23 mouse cellular contexts compared by ENCODE assay signal in genomic region chr11:107017339-107017886, GRCm38 (mm10). TPM values are rescaled to one million over a fixed set of nuclear protein-coding genes. Genes with fewer than 3 reads are reported as not detected.
DNase-seq lines count a peak whose midpoint lies in the region; ATAC-seq and TF ChIP-seq lines count a peak whose summit lies in the region.
"Had no signal": no experiment of that assay in that cellular context is flagged by ENCODE, and none has a peak within 500 bp of the region (broad histone marks: within the 10 kb centered on the region; RNA-seq: fewer than 3 reads in every experiment).

No protein-coding gene starts in this region.

- H3K9me3 ChIP-seq in lung, embryonic 16.5 days (ENCODE audit: control insufficient read depth, low read length): peaks cover 2% of the 10 kb centered on the region; the same call in 1 of the 2 replicates
- no peaks in the 10 kb centered on the region for H3K9me3 ChIP-seq in stomach, embryonic 16.5 days (replicated peaks; ENCODE audit: control insufficient read depth, low read length)
- H3K9me3 ChIP-seq in hindbrain, embryonic 16.5 days (ENCODE audit: control insufficient read depth, low read length): no peaks in the 10 kb centered on the region
- H3K9me3 ChIP-seq: embryonic facial prominence, embryonic 12.5 days; forebrain, embryonic 15.5 days; heart, embryonic 15.5 days; hindbrain, embryonic 13.5 days had no signal

- peak; percentile 5; the same call in 1 of the 2 replicates for TF ChIP-seq CTCF in gastrocnemius, adult 2 months (IDR thresholded peaks at IDR 0.05)
- TF ChIP-seq CTCF in layer of hippocampus, adult 2 months (conservative IDR thresholded peaks at IDR 0.05): peak; percentile 20; the same call in 1 of the 2 replicates
- TF ChIP-seq CTCF in lung, adult 2 months (IDR thresholded peaks at IDR 0.05; ENCODE audit: insufficient read depth, low read length): no peak

- no peak for DNase-seq in gastrocnemius, adult 2 months
- DNase-seq in gastrocnemius, postnatal 10 days: no peak
- DNase-seq in layer of hippocampus, adult 2 months (ENCODE audit: low spot score in 2 of 2): no peak
- no peak for DNase-seq in layer of hippocampus, postnatal 36 days
- DNase-seq in lung, adult 2 months: no peak
- DNase-seq: adrenal gland, postnatal 10 days; B cell, adult 2 months; cerebellum, adult 11-12 months; cerebellum, adult 9-10 months; cerebellum, postnatal 25 days; gastrocnemius, postnatal 14 days; heart, adult 2 months; heart, postnatal 14 days had no signal

- H3K4me2 ChIP-seq in lung, embryonic 16.5 days (ENCODE audit: low read depth, low read length): no peak overlapping the region
- H3K4me2 ChIP-seq in stomach, embryonic 16.5 days (ENCODE audit: low read depth, low read length): no peak overlapping the region
- H3K4me2 ChIP-seq in hindbrain, embryonic 16.5 days (ENCODE audit: low read length): no peak overlapping the region
- H3K4me2 ChIP-seq: embryonic facial prominence, embryonic 12.5 days; forebrain, embryonic 15.5 days; heart, embryonic 11.5 days; heart, embryonic 15.5 days; hindbrain, embryonic 13.5 days had no signal

- intact Hi-C loops in gastrocnemius, adult 2 months (cut with DNase I): no loop called here

- no peaks in the 10 kb centered on the region for H3K36me3 ChIP-seq in lung, embryonic 16.5 days (ENCODE audit: control insufficient read depth, insufficient read depth, low read length)
- H3K36me3 ChIP-seq in stomach, embryonic 16.5 days (ENCODE audit: control insufficient read depth, insufficient read depth, low read length): no peaks in the 10 kb centered on the region
- H3K36me3 ChIP-seq in hindbrain, embryonic 16.5 days (ENCODE audit: control insufficient read depth, insufficient read depth, low read length): no peaks in the 10 kb centered on the region
- H3K36me3 ChIP-seq: embryonic facial prominence, embryonic 12.5 days; forebrain, embryonic 15.5 days; heart, embryonic 15.5 days; hindbrain, embryonic 13.5 days had no signal

- no peaks in the 10 kb centered on the region for H3K27me3 ChIP-seq in lung, embryonic 16.5 days (ENCODE audit: control insufficient read depth, insufficient read depth, low read depth, low read length)
- no peaks in the 10 kb centered on the region for H3K27me3 ChIP-seq in stomach, embryonic 16.5 days (ENCODE audit: control insufficient read depth, insufficient read depth, low read length)
- H3K27me3 ChIP-seq in hindbrain, embryonic 16.5 days (replicated peaks; ENCODE audit: control insufficient read depth, insufficient read depth, low read length): no peaks in the 10 kb centered on the region
- H3K27me3 ChIP-seq: embryonic facial prominence, embryonic 12.5 days; forebrain, embryonic 15.5 days; heart, embryonic 15.5 days; hindbrain, embryonic 13.5 days had no signal

- ATAC-seq in lung, embryonic 16.5 days (ENCODE audit: low read depth): no peak
- ATAC-seq in stomach, embryonic 16.5 days (ENCODE audit: insufficient read depth, low FRiP score): no peak
- no peak for ATAC-seq in hindbrain, embryonic 16.5 days
- ATAC-seq: CD4-positive, CD25-positive, alpha-beta regulatory T cell, adult 4 months; forebrain, embryonic 15.5 days had no signal

- H3K4me1 ChIP-seq in lung, embryonic 16.5 days (replicated peaks; ENCODE audit: control insufficient read depth, insufficient read depth, low read length): peaks cover under 1% of the 10 kb centered on the region; the same call in 1 of the 2 replicates
- H3K4me1 ChIP-seq in lung, adult 2 months (ENCODE audit: control insufficient read depth, insufficient read depth, low read length): peaks cover 2% of the 10 kb centered on the region; the same call in 1 of the 2 replicates
- H3K4me1 ChIP-seq in stomach, embryonic 16.5 days (ENCODE audit: control insufficient read depth, insufficient read depth, low read length): no peaks in the 10 kb centered on the region
- H3K4me1 ChIP-seq in hindbrain, embryonic 16.5 days (ENCODE audit: control insufficient read depth, insufficient read depth, low read depth, low read length): no peaks in the 10 kb centered on the region
- H3K4me1 ChIP-seq: embryonic facial prominence, embryonic 12.5 days; forebrain, embryonic 15.5 days; hindbrain, embryonic 13.5 days had no signal

- 54% methylated on average over 6 of the region's 6 CpGs for WGBS in lung, embryonic 16.5 days
- WGBS in lung, adult 2 months: 63% methylated on average over 6 of the region's 6 CpGs
- 54% methylated on average over 6 of the region's 6 CpGs for WGBS in stomach, embryonic 16.5 days
- 63% methylated on average over 6 of the region's 6 CpGs for WGBS in hindbrain, embryonic 16.5 days

- no peak overlapping the region for H3K9ac ChIP-seq in lung, embryonic 16.5 days (ENCODE audit: low read length)
- H3K9ac ChIP-seq in stomach, embryonic 16.5 days (ENCODE audit: low read length): no peak overlapping the region
- no peak overlapping the region for H3K9ac ChIP-seq in hindbrain, embryonic 16.5 days (ENCODE audit: low read depth, low read length)
- H3K9ac ChIP-seq: embryonic facial prominence, embryonic 12.5 days; forebrain, embryonic 15.5 days; heart, embryonic 15.5 days; hindbrain, embryonic 13.5 days had no signal

- TF ChIP-seq POLR2A in lung, adult 2 months (IDR thresholded peaks at IDR 0.05; ENCODE audit: borderline replicate concordance, extremely low read depth, low read depth, low read length): no peak

- H3K4me3 ChIP-seq in gastrocnemius, adult 2 months: no peak overlapping the region
- H3K4me3 ChIP-seq in layer of hippocampus, adult 2 months: no peak overlapping the region
- no peak overlapping the region for H3K4me3 ChIP-seq in lung, embryonic 16.5 days (ENCODE audit: low read length)
- no peak overlapping the region for H3K4me3 ChIP-seq in lung, adult 2 months (replicated peaks; ENCODE audit: extremely low read depth, low read depth, low read length)
- no peak overlapping the region for H3K4me3 ChIP-seq in stomach, embryonic 16.5 days (replicated peaks; ENCODE audit: low read length)
- no peak overlapping the region for H3K4me3 ChIP-seq in hindbrain, embryonic 16.5 days (ENCODE audit: low read length)
- H3K4me3 ChIP-seq: embryonic facial prominence, embryonic 12.5 days; forebrain, embryonic 15.5 days; heart, adult 2 months; heart, embryonic 15.5 days; hindbrain, embryonic 13.5 days had no signal

- H3K27ac ChIP-seq in gastrocnemius, adult 2 months: no peak overlapping the region
- H3K27ac ChIP-seq in layer of hippocampus, adult 2 months: no peak overlapping the region
- H3K27ac ChIP-seq in lung, embryonic 16.5 days (ENCODE audit: low read length): peak overlapping the region; percentile 59
- peak overlapping the region; percentile 21; the same call in 1 of the 2 replicates for H3K27ac ChIP-seq in stomach, embryonic 16.5 days (ENCODE audit: low read length)
- H3K27ac ChIP-seq in hindbrain, embryonic 16.5 days (ENCODE audit: low read depth, low read length): no peak overlapping the region
- H3K27ac ChIP-seq: embryonic facial prominence, embryonic 12.5 days; forebrain, embryonic 15.5 days; heart, adult 2 months; heart, embryonic 15.5 days; hindbrain, embryonic 13.5 days had no signal

RNA-seq across cellular contexts. Expression of gene 1810010H24Rik, which starts 8.1 kb away (rescaled TPM):
- total RNA-seq in gastrocnemius, adult 2 months (2021): 1 to 10 TPM in 1 of 2 experiments, under 1 TPM in 1; 0.86 to 1.3 TPM
- total RNA-seq in gastrocnemius, postnatal 10 days (2021): 1 to 10 TPM; 2.5 to 3.0 TPM
- total RNA-seq in layer of hippocampus, adult 2 months (2021): 1 to 10 TPM; 3.1 to 3.5 TPM
- total RNA-seq in layer of hippocampus, postnatal 36 days (2021): 1 to 10 TPM; 2.6 to 3.4 TPM
- 4.4 and 5.1 TPM in 2 replicates for polyA plus RNA-seq in lung, embryonic 16.5 days (2015; fragmentation: Nextera tagmentation; extraction: Ambion mirVana)
- 39.7 and 53.1 TPM in 2 replicates for polyA plus RNA-seq in lung, adult 2 months (2012; rRNA removed)
- polyA plus RNA-seq in stomach, embryonic 16.5 days (2015; fragmentation: Nextera tagmentation; extraction: Ambion mirVana): 2.0 TPM in 2 replicates
- polyA plus RNA-seq in hindbrain, embryonic 16.5 days (2015; fragmentation: Nextera tagmentation; extraction: Ambion mirVana): 4.7 and 5.1 TPM in 2 replicates
- total RNA-seq: hematopoietic stem cell, adult 5-6 weeks had no signal

RNA-seq across cellular contexts. Expression of gene Kpna2, which starts 18.1 kb away (rescaled TPM):
- total RNA-seq in gastrocnemius, adult 2 months (2021): 10 to 100 TPM; 13.2 to 16.2 TPM
- 10 to 100 TPM; 24.1 to 27.6 TPM for total RNA-seq in gastrocnemius, postnatal 10 days (2021)
- 10 to 100 TPM; 17.7 to 19.1 TPM for total RNA-seq in layer of hippocampus, adult 2 months (2021)
- total RNA-seq in layer of hippocampus, postnatal 36 days (2021): 10 to 100 TPM; 21.5 to 25.2 TPM
- polyA plus RNA-seq in lung, embryonic 16.5 days (2015; fragmentation: Nextera tagmentation; extraction: Ambion mirVana): 437 and 492 TPM in 2 replicates
- polyA plus RNA-seq in lung, adult 2 months (2012; rRNA removed): 3.0 and 13.6 TPM in 2 replicates
- polyA plus RNA-seq in stomach, embryonic 16.5 days (2015; fragmentation: Nextera tagmentation; extraction: Ambion mirVana): 297 and 327 TPM in 2 replicates
- polyA plus RNA-seq in hindbrain, embryonic 16.5 days (2015; fragmentation: Nextera tagmentation; extraction: Ambion mirVana): 132 and 165 TPM in 2 replicates

Comparison
In these comparisons a context has a peak if more than half of its experiments do, and no peak if none do; other contexts are left out.
1. H3K27ac ChIP-seq: peak in lung, embryonic 16.5 days (single experiment) and stomach, embryonic 16.5 days (single experiment); none in gastrocnemius, adult 2 months (single experiment), layer of hippocampus, adult 2 months (single experiment) and hindbrain, embryonic 16.5 days (single experiment).